Mouse (Mus musculus): ENCODE measurements around the gene Ppfibp2.

DNA sequence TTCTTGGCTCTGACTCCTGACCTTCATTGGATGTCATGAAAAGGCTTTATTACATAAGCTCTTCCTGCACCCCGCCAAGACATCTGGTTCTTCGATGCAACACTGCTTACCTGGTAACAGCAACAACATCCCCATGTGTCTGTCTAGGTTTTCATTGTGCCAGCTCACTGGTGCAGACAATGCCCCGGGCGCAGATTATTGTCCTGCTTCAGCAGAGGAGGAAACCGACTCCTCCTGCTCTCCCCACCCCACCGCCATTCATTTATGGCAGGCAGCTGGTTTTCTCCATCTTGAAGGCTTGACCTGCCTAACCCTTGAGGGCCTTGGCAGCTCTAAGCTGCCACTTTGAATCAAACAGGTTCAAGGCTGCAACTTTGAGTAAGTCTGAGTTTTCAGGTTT is 7.9 kb downstream of the Ppfibp2 start:
- TF ChIP-seq CHD2 (IDR thresholded peaks at IDR 0.05; ENCODE audit: low read depth, low read length) (no peak), HCFC1 (IDR thresholded peaks at IDR 0.05; ENCODE audit: borderline replicate concordance, insufficient read depth, low read length) (no peak), ZC3H11A (IDR thresholded peaks at IDR 0.05; ENCODE audit: borderline replicate concordance, low read depth, low read length) (no peak)

Measured in ES-E14 (cell line).